Mouse (Mus musculus) right cerebral cortex, adult 2 months (tissue): Measurements from ENCODE around the gene Shh.

Experiments
- DNase-seq, 2 experiments: peaks; one replicate each; pipeline ENCODE4 v3.0.0; 2021 to 2022; ENCODE audit warnings: low spot score in 2 of 2

The Shh gene

GRCm38 (mm10) chr5:28466760-28467306 is at the start of gene Shh:
Gene Shh (minus strand): TSS chr5:28467256.
- DNase-seq, result peak; percentile 62 to 72

DNA sequence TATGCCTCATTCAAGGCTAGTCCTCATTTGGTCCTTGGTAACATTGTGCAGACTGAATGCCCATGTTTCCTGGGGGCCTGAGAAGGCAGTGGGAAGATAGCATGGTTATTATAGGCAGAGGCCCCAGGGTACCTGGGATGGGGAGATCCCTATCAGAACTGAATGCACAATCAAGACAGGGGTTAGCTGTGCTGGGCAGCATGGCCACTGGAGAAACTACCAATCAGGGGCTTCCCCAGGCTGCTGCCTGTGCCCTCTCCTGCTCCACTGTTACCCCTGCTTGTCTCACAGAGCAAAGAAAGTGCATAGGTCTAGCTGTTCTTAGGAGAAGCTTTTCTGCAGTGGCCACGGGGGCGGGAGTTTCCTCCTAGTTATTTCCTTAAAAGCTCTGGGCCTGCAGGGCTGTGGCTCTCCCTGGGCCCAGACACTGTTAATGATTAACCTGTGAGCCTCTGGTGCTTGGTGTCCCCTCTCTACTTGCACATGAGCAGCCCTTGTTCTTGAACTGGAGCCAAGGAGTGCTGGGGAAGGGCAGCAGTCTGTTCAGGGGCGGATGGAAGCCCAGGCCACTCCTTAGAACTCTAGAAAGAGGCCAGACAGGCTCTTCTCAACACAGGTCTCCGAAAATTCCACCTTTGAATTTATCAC is 33.9 kb upstream of the Shh start:
- no peak for DNase-seq

DNA sequence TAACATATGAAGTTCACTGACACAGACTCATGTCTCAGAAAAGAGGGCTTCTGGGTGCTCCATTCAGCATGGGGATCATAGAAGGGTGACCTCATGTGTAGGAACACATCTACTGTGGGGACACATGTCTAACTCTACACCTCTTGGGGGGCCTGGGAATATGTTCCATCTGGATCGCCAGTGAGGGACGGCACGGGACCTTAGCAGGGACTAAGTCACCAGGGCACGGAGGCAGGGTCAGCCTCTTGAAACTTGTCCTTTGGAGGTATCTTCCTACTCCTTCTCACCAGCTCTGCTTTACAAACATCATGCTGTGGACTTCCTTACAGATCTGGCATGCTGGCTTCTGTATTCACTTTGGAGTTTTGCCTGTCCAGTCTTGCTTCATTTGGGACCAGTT is 31.8 kb upstream of the Shh start:
- DNase-seq, result no peak

- DNase-seq, result no peak
Observed at GRCm38 (mm10) chr5:28495712-28496650, 28.9 kb upstream of the Shh start.

GRCm38 (mm10) chr5:28493550-28493949 is 26.5 kb upstream of the Shh start:
- DNase-seq, result no peak

GRCm38 (mm10) chr5:28482991-28483390 is 15.9 kb upstream of the Shh start:
- DNase-seq, result no peak

GRCm38 (mm10) chr5:28481730-28482129 is 14.7 kb upstream of the Shh start:
- no peak for DNase-seq

DNA sequence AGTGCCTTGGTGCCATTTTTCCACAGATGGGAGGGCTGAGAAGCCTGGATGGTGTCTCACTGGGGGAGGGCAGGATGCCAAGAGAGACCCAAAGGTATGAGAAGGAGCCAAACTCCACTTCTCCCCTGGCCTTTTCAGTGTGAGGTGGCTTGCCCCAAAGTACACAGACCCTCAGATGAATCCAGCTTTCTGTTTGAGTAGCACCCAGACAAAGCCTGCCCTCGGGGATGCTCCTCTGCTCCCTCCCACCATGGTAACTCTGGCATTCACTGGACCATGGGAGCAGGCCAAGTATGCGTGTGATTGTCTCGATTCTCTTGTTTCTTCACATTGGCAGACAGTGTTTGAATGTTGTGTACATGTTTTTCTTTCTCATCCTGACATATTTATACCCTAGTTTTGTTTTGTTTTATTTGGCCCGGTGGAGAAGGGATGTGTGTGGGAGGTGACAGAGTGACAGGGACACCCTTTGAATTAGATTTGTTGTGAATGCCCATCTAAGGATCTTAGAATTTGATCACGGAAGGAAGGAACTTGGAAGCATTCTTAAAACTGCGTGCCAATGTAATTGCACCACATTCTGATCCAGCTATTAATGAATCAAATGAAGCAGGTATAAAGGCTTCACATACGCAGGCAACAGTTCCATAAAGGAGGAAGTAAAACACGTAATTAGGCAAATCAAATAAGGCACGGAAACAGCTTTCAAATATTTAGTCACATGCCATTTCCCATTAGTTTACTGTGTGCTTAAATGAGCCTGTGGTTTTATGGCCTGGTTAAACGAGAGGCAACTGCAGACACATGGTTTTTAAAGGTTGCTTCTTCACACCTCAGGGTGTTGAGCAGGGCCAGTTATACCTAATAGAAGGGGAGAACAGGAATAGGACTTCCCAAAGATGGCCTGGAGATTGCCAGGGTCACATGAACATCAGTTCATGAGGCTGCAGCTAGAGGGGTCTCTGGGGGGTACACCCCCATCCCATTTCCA is 9.6 kb upstream of the Shh start:
- no peak for DNase-seq

DNA sequence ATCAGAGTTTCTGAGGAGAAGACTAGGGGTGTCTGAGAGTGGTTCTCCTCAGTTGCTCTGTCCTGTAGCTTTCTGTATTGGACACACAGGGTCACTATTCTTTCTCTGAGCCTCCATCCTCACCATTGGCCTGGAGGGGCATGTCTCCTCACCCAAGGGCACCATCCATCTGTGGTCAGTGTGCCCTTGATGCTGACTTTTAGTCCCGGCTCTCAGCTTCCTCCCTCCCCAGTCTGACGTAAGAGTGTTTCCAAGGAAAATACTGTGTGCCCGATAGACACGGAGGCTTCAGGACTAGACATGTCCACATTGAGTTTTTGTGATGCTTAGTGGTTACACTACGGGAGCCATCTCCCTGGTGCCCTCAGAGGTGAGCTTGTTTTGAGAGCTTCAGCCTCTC is 6.5 kb upstream of the Shh start:
- no peak for DNase-seq

GRCm38 (mm10) chr5:28469525-28470202 is 2.6 kb upstream of the Shh start:
- DNase-seq, result peak; percentile 42 to 64

DNA sequence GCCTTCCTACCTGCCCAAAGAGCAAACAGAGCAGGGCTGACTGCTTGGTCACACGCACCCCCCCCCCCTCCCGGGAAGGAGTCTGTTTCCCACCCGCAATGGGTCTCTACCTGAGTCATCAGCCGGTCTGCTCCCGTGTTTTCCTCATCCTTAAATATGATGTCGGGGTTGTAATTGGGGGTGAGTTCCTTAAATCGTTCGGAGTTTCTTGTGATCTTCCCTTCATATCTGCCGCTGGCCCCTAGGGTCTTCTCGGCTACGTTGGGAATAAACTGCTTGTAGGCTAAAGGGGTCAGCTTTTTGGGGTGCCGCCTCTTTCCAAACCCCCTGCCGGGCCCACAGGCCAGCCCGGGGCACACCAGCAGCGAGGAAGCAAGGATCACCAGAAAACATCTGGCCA is 705 bp downstream of the Shh start:
- no peak for DNase-seq

DNA sequence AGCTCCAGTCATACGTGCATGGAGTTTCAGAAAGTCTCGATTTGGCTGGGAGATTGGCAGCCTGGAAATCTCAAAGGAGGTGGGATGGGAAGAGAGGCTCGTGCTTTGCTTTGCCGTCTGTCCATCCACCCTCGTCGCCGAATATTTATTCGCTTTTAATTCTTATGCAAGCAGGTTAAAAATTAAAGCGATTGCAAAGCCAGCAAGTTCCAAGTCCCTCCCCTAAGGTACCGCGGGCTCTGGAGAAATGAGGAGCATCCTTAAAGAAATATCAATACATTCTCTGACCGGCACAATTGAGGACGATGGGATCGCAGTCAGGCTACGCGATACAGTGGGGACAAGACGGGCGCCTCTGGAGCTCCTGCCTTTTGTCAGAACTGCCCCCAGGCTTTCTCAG is 1.5 kb downstream of the Shh start:
- peak in 1 of 2 experiments; percentile 17 for DNase-seq

GRCm38 (mm10) chr5:28465099-28465406 is 2.0 kb downstream of the Shh start:
- DNase-seq, result peak; percentile 73

GRCm38 (mm10) chr5:28464361-28465098 is 2.5 kb downstream of the Shh start:
- peak in 1 of 2 experiments; percentile 42 for DNase-seq

DNA sequence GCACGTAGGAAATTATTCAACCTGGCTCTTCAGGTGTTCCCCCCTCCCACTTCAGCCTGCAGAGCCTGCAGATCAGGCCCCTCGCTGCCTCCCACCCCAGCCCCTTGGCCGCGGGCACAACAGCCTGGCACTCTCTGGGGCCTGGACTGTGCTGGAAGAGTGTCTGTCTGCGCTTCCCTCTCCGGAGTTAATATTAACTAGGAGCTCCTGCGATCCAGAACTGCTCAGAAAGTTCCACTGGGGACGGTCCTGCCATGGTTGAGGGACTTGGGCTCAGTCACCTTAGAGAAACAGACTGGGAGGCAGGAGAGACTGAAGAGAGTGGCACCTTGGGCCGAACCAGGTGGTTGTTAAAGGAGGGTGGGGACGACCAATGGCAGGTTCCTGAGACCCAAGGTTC is 3.4 kb downstream of the Shh start:
- no peak for DNase-seq

DNA sequence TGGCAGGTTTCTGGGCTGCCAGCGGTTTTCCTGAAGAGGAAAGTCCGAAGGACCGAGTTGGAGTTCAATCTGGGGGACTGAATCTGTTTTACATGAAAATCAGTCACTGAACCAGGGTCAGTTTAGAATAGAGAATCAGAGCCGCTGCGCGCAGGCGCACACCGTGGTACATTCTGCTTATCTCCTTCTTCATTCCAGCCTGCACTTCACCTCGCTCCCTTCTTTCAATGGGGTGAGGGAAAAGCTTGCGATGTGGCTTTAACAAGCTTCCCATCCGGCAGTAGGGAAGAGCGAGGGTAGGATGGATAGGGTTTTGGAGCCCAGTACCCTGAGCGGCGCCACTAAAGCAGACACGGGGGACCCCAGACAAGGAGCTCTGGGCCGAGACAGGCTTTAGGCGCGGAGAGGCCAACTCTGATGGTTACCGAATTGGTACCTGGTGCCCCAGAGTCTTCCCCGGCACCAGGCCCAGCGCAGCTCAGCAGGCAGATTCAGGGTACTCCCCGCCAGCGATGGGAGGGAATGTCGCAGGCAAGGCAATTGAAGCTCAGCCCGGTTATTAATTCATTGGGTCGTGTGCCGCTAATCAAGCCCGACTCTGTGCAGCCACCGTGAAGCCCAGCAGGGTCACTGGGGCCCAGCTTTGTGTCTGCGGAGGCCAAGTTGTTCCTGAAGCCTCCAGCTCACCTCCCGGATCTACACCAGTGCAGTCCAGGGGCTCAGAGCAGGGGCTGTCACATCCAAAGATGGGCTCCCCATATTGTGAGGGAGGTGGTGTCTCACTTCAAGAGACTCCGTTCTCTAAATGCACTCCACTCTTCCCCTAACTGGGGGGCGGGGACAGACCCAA is 4.1 kb downstream of the Shh start:
- no peak for DNase-seq

- no peak for DNase-seq
Observed at GRCm38 (mm10) chr5:28461376-28461775, 5.7 kb downstream of the Shh start.

DNA sequence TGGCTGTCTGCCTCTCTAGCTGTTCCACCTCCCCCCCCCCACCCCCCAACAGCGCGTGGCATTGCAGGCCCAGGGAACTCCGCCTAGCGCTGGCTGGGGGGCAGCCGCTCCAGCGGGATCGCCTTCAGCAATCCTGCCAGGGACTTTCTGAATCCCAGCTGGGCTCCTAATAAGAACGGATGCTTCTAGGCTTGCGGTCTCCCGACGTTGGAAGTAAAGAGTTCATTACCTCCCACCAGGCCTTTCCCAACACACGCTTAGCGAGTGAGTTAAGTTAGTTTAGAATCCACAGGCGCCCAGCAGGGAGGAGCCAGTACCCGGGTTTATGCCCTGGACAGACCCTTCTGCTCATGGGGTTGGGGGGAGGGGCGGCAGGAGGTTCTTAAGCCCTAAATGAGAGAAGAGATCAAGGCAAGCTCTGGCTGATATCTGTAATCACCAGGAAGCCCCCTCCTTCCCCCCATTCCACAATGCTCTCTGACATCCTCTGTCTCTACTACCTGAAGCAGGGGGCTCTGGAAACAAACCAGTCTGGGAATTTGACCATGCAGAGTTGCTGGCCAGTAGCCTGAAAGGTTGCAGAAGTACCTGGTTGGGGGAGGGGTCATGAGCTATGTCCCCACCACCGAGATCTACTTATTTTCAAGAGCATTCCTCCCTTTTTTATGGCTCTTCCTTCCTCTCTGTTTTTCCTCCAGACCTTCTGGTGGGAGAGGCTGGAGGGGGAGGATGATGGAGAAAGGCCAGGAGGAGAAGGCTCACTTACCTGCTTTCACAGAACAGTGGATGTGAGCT is 6.3 kb downstream of the Shh start:
- no peak for DNase-seq
